Mouse (Mus musculus) effector memory CD4-positive, alpha-beta T cell, adult 7 months (primary cell): ENCODE data around the gene Sfxn3. TPM values are rescaled to one million over a fixed set of nuclear protein-coding genes. Genes with fewer than 3 reads are reported as not detected.

Source experiments
- polyA plus RNA-seq: library from polyadenylated mRNA; unstranded; fragments of 100-300 nt; shearing (Covaris generic); gene quantifications from one replicate; pipeline ENCODE4 v1.2.1, GENCODE M21; 2017

Sfxn3 gene
- 63.8 TPM for polyA plus RNA-seq

DNA sequence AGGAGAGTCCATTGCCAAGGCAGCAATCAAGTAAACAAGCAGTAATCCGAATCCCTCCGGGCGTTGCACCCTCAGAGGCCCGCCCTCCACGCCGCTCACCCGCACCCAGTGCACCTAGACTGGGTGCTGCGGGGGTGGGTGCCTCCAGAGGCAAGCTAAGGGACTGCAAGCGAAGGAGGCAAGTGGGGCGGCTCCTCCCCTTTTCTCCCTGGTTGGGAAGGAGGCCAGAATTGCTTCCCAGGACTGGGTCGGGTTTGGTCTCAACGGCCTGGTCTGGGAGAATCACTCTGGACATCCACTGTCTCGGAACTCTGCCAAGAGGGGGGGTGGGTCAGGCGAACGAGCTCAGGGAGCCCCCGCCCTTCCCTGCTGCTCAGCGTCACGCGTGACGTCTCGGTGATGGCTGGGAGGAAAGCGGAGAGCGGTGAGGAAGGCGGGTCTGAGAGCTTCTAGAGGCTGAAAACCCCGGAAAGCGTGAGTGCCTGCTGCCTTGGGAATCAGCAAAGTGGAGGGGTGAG, at the start of gene Sfxn3:
TSS of gene Sfxn3 (plus strand) at position 87 of the 518 bp plus-strand sequence.

DNA sequence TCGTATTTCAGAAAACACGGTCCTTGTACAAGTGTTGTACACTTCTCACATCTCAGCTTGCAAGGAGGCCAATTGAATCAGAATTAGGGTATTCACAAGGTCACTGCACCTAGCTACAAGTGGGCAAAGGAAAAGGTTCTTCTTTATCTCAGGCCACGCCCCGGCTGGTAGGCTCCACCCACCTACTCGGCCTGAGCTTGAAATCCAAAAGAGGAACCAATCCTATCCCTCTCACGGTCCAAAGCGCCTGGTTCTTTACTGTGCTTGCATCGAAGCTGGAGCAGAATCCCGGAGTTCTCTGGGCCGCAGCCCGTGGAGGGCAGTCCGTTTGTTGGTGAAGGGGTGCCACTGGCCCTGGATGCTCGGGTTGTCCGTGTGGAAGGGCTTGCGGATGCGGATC, 41.9 kb upstream of the Sfxn3 start, which contains the start of gene Twnk:
TSS of gene Twnk (plus strand) at position 220 of the 400 bp plus-strand sequence.

DNA sequence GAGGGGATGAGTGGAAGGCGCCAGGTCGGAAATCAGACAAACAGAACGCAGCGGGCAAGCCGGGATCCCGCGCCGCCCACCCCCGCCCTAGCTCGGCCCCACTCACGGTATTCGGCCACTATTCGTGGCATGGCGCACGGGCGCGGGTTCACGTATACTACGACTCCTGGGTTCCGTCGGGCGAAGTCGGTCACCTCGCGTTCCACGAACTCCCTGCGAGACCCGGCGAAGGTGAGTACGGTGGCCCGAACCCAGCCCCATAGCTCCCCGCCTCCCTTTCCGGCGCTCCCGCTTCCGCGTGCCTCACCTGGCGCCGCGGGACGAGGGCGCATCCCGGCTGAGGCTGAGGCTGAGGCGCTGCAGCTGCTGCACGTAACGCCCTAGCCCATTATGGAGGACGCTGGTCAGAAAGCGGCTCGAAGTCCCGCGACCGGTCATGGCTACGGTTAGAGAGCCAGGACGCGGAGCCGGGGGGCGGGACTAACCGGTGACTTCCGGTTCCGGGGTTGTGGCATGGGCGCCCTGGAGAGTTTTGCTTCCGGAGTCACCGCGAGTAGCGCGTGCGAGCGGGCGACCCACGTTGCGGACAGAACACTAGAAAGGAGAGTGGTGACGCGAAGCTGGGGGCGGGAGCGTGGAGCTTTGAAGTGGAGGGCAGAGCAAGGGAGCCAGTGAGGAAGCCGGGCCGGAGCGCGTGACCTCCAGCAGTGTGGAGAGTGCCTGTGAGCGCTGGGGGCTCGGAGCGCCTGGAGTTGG, 41.2 kb upstream of the Sfxn3 start, which contains the start of gene Mrpl43:
TSS of gene Mrpl43 (minus strand) at position 486 of the 756 bp plus-strand sequence.

DNA sequence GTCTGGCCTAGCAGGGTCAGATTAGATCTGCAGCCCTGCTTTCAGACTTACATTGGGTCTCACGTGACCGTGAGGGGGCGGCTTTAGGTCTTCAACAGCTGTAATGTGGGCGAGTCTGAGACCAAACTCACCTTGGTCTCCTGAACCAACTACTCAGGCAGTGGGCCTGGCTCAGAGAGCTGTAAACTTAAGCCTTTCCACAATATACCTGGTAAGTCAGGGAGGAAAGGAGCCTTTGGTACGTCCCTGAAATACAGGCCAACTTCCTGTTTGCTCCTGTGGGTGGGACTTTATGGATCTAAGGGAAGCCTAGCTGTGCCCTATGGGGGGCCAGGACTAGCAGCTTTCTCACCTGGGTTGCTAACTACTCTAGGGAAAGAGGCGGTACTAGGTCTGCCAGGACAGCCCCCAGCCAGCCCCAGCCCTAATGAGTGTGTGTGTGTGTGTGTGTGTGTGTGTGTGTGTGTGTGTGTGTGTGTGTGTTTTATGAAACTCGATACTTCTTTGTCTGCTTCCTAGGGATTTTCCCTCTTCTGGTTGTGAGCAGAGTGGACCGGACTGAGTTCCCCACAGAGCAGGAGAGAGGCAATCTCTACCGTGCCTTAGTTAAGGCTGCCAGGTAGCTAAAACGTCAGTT, 32.9 kb upstream of the Sfxn3 start, which contains the start of gene Lzts2:
TSS of gene Lzts2 (plus strand) at position 80 of the 637 bp plus-strand sequence.

GRCm38 (mm10) chr19:45045651-45046050, 1.7 kb upstream of the Sfxn3 start, which contains the start of gene Pdzd7:
Gene Pdzd7 (minus strand): TSS chr19:45045717.

GRCm38 (mm10) chr19:45074580-45075322, 27.4 kb downstream of the Sfxn3 start, which contains the start of gene Kazald1:
Gene Kazald1 (plus strand): TSS chr19:45075241.

Other genes starting within 250 kb of the Sfxn3 start
- gene Slf2, start 116.4 kb upstream of the Sfxn3 start, polyA plus RNA-seq = 26.1 TPM
- 0.37 TPM for gene Sema4g, start 58.4 kb upstream of the Sfxn3 start, polyA plus RNA-seq
- 4.5 TPM for gene Twnk, start 41.8 kb upstream of the Sfxn3 start, polyA plus RNA-seq
- 38.0 TPM for gene Mrpl43, start 41.1 kb upstream of the Sfxn3 start, polyA plus RNA-seq
- gene Lzts2, start 33.1 kb upstream of the Sfxn3 start, polyA plus RNA-seq = 0.74 TPM
- gene Pdzd7, start 1.8 kb upstream of the Sfxn3 start, polyA plus RNA-seq = not detected
- 0.46 TPM for gene Kazald1, start 27.7 kb downstream of the Sfxn3 start, polyA plus RNA-seq
- gene Tlx1, start 103.2 kb downstream of the Sfxn3 start, polyA plus RNA-seq = not detected
- gene Lbx1, start 188.3 kb downstream of the Sfxn3 start, polyA plus RNA-seq = 0.21 TPM